Mouse (Mus musculus) bone marrow, adult 2 months (tissue): ENCODE data around the gene Rgl1.

Experiments used
- CTCF ChIP-seq: fragments of 200-500 bp; IDR thresholded peaks from 2 replicates; pipeline ENCODE4 v1.5.1; 2011; ENCODE audit warnings: low read length, control low read depth; ENCODE audit not compliant: control insufficient read depth, insufficient read depth
- POLR2A ChIP-seq: fragments of 200-500 bp; IDR thresholded peaks from 2 replicates; pipeline ENCODE4 v1.6.1; 2011; ENCODE audit warnings: low read depth, mild to moderate bottlenecking, control low read depth, low read length, borderline replicate concordance; ENCODE audit not compliant: control insufficient read depth

DNA sequence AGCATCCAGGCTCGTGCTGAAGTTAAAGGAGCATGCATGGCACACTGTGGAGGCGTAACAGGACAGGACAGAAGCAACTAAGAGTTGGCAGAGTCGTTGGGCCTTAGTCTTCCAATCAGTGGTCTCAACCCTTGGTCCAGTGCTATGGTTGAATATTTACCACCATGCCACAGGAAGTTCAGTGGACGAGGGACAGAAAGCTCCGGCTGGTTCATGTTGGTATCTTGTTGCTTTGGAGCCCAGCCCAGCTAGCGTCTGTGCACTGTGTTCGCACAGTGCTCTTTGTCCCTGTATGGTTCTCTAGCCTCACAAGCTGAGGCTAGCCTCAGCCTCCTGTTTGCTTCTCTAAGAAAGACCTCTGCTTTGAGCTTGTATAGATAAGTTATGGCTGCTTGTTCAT, 231.6 kb downstream of the Rgl1 start:
- TF ChIP-seq CTCF (no peak), POLR2A (no peak)
